Mouse (Mus musculus) B cell, adult 2 months (primary cell): ENCODE results near the gene Samt3.

ENCODE experiments used
- DNase-seq, 2 experiments: peaks; one replicate each; pipeline ENCODE4 v3.0.0; 2022

Samt3 gene

GRCm38 (mm10) chrX:86043899-86044298, at the start of gene Samt3:
Samt3 (plus strand) TSS chrX:86044199.
- DNase-seq, result no peak

DNA sequence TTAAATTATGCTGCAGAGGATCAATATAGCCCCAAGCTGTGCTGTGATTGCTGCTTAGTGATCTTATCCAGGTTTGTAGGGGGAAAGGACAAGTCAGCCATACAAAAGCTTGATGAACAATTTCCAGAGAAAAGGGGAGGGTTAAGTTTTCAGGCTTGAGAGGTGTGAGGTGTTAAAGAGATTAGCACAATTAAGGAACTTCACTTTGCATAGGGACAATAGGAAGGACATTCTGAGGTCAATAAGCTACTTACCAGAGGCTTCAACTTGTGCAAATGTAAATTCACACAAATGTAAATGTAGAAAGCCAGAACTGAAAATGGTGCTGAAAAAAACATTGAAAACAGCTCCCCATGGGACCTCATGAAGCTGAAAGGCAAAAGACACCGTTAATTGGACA, 27.4 kb upstream of the Samt3 start:
- no peak for DNase-seq

GRCm38 (mm10) chrX:86088672-86089071, 44.7 kb downstream of the Samt3 start:
- DNase-seq, result no peak
